Mouse (Mus musculus) embryonic fibroblast, embryonic 13.5 days (primary cell): Measurements from ENCODE around the gene Rnf115.

ENCODE experiments used
- CTCF ChIP-seq: IDR thresholded peaks from 2 replicates; pipeline ENCODE4 v1.5.1; 2011; ENCODE audit warnings: mild to moderate bottlenecking, control low read depth, low read length, moderate library complexity, borderline replicate concordance; ENCODE audit not compliant: insufficient read depth
- POLR2A ChIP-seq: IDR thresholded peaks from 2 replicates; pipeline ENCODE4 v1.6.1; 2011; ENCODE audit warnings: low read depth, mild to moderate bottlenecking, control low read depth, low read length, moderate library complexity

DNA sequence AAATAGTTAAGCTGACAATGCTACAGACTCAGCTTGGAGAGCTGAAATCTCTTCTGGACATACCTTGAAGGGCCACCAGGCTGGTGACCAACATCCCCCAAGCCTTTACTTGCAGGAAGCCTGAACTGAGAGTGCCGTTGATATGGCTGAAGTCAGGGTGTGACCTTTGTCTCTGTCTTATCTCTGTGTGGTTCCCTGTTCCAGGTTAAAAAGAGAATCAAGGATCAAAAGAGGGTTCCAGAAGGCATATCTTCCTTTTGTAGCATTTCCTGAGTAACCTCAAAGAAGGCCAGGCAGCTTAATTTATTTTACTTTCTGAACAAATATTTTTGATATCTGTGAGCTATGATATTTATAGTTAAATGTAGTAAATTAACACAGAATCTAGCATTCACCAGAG is 74.8 kb downstream of the Rnf115 start:
- no peak for TF ChIP-seq CTCF
- TF ChIP-seq POLR2A: no peak
